In genomic region chr7:88928245-88928795, GRCm38 (mm10) we compare ENCODE assay signal across 14 mouse cellular contexts.
"Had no signal": no experiment of that assay in that cellular context is flagged by ENCODE, and none has a peak within 500 bp of the region (broad histone marks: within the 10 kb centered on the region; RNA-seq: fewer than 3 reads in every experiment).

No protein-coding gene starts in this region.

- H3K4me1 ChIP-seq: limb, embryonic 13.5 days; midbrain, embryonic 12.5 days; neural tube, embryonic 15.5 days had no signal

- DNase-seq: kidney, adult 8-10 months; kidney, postnatal 36 days; layer of hippocampus, adult 9-11 months; layer of hippocampus, postnatal 36 days; lung, adult 2 months; right cerebral cortex, adult 18-20 months; right cerebral cortex, postnatal 25 days; thymus, postnatal 36 days had no signal

- H3K4me3 ChIP-seq: limb, embryonic 13.5 days; midbrain, embryonic 12.5 days; myocyte; neural tube, embryonic 15.5 days had no signal

- H3K4me2 ChIP-seq: limb, embryonic 13.5 days; midbrain, embryonic 12.5 days; neural tube, embryonic 15.5 days had no signal

- H3K27me3 ChIP-seq: limb, embryonic 13.5 days; midbrain, embryonic 12.5 days; neural tube, embryonic 15.5 days had no signal

- H3K36me3 ChIP-seq: limb, embryonic 13.5 days; midbrain, embryonic 12.5 days; neural tube, embryonic 15.5 days had no signal

- H3K9ac ChIP-seq: limb, embryonic 13.5 days; liver, embryonic 14.5 days; midbrain, embryonic 12.5 days; neural tube, embryonic 15.5 days had no signal

- H3K9me3 ChIP-seq: midbrain, embryonic 12.5 days; neural tube, embryonic 15.5 days had no signal

- H3K27ac ChIP-seq: kidney, postnatal 0 days; limb, embryonic 13.5 days; liver, embryonic 14.5 days; midbrain, embryonic 12.5 days; neural tube, embryonic 15.5 days had no signal
